Mouse (Mus musculus) liver, adult 2 months (tissue): ENCODE results near the gene Gnpat. TPM values are rescaled to one million over a fixed set of nuclear protein-coding genes. Genes with fewer than 3 reads are reported as not detected.
"Not testable (repeated sequence)": the region's sequence is repeated elsewhere in the genome, so short reads cannot be mapped to it uniquely, and the experiment has no call there.

Experiments used
- DNase-seq: peaks from one replicate; pipeline ENCODE4 v3.0.0-alpha.2; 2011; ENCODE audit warnings: low read depth, low spot score; ENCODE audit errors: extremely low read depth
- H3K27ac ChIP-seq: fragments of 200-500 bp; replicated peaks from 2 replicates; pipeline ENCODE4 v1.5.1; 2012; ENCODE audit warnings: low read depth, mild to moderate bottlenecking, control low read depth, inconsistent platforms, low read length; ENCODE audit not compliant: insufficient read depth
- H3K27me3 ChIP-seq: fragments of 200-500 bp; 2 replicates; pipeline ENCODE4 v1.6.1; 2012; ENCODE audit warnings: mild to moderate bottlenecking, moderate library complexity, low read length, inconsistent platforms; ENCODE audit not compliant: control insufficient read depth, insufficient read depth
- H3K36me3 ChIP-seq: fragments of 200-500 bp; 2 replicates; pipeline ENCODE4 v1.6.1; 2012; ENCODE audit warnings: low read length, inconsistent platforms; ENCODE audit not compliant: control insufficient read depth, insufficient read depth
- H3K4me1 ChIP-seq: fragments of 200-500 bp; 2 replicates; pipeline ENCODE4 v1.6.1; 2011; ENCODE audit warnings: low read length; ENCODE audit not compliant: control insufficient read depth, insufficient read depth
- H3K4me3 ChIP-seq: fragments of 200-500 bp; 2 replicates; pipeline ENCODE4 v1.5.1; 2011; ENCODE audit warnings: low read depth, mild to moderate bottlenecking, control low read depth, low read length, moderate library complexity; ENCODE audit not compliant: insufficient read depth
- H3K79me2 ChIP-seq: fragments of 200-500 bp; 2 replicates; pipeline ENCODE4 v1.6.1; 2012; ENCODE audit warnings: inconsistent platforms, mild to moderate bottlenecking, low read length, moderate library complexity; ENCODE audit not compliant: control insufficient read depth, insufficient read depth
- H3K9ac ChIP-seq: fragments of 200-500 bp; 2 replicates; pipeline ENCODE4 v1.6.1; 2012; ENCODE audit warnings: low read depth, mild to moderate bottlenecking, control low read depth, inconsistent platforms, low read length
- CTCF ChIP-seq: fragments of 200-500 bp; IDR thresholded peaks from 2 replicates; pipeline ENCODE4 v1.5.1; 2011; ENCODE audit warnings: low read depth, low read length, control low read depth
- POLR2A ChIP-seq: fragments of 200-500 bp; IDR thresholded peaks from 2 replicates; pipeline ENCODE4 v1.6.1; 2011; ENCODE audit warnings: low read length, control low read depth; ENCODE audit not compliant: insufficient read depth; ENCODE audit errors: extremely low read depth
- WGBS: fragments of 180-500 bp; shearing (Covaris S2); methylation state at CpG from one replicate; pipeline ENCODE4 v1.1.7; 2018; 5-methylcytosine and 5-hydroxymethylcytosine counted together
- polyA plus RNA-seq: library from polyadenylated mRNA; depleted of rRNA; stranded (reverse); fragments of >200 nt; gene quantifications from 2 replicates; pipeline ENCODE4 v1.2.3, GENCODE M21; 2012
- total RNA-seq: library from RNA; depleted of rRNA; stranded (reverse); fragments of >200 nt; gene quantifications from 2 replicates; pipeline ENCODE4 v1.2.3, GENCODE M21; 2014

Gene Gnpat
- total and polyA plus RNA-seq, 2 experiments: 25.0 to 28.7 TPM

- Histone ChIP-seq H3K4me1 (peaks cover 3% of the 10 kb centered on the region; the same call in 1 of the 2 replicates), H3K4me3 (no peak overlapping the region), H3K79me2 (no peaks in the 10 kb centered on the region), H3K27ac (no peak overlapping the region), H3K9ac (no peak overlapping the region), H3K27me3 (no peaks in the 10 kb centered on the region), H3K36me3 (peaks cover 16% of the 10 kb centered on the region)
- TF ChIP-seq POLR2A (no peak), CTCF (no peak)
- no peak for DNase-seq
- 88% methylated on average over 2 of the region's 2 CpGs for WGBS
Observed at GRCm38 (mm10) chr8:124837956-124838355, 24.9 kb upstream of the Gnpat start.

GRCm38 (mm10) chr8:124839371-124839770 is 23.5 kb upstream of the Gnpat start:
- Histone ChIP-seq H3K27ac (no peak overlapping the region), H3K36me3 (peaks cover 16% of the 10 kb centered on the region), H3K4me1 (peaks cover 12% of the 10 kb centered on the region), H3K79me2 (0 out of 2 replicates have a peak, but pooled peaks cover 3% of the 10 kb centered on the region), H3K27me3 (no peaks in the 10 kb centered on the region), H3K9ac (no peak overlapping the region), H3K4me3 (no peak overlapping the region)
- 84% methylated on average over 10 of the region's 10 CpGs for WGBS
- TF ChIP-seq POLR2A (no peak), CTCF (no peak)
- no peak for DNase-seq

- TF ChIP-seq POLR2A: no peak
- 0 out of 2 replicates have a peak, but pooled peaks cover 4% of the 10 kb centered on the region for H3K79me2 ChIP-seq
- H3K27ac ChIP-seq: no peak overlapping the region
- H3K36me3 ChIP-seq: peaks cover 16% of the 10 kb centered on the region
- peak; percentile 92 for DNase-seq
- WGBS: 27% methylated on average over 7 of the region's 7 CpGs
- H3K9ac ChIP-seq: no peak overlapping the region
- no peak overlapping the region for H3K4me3 ChIP-seq
- no peaks in the 10 kb centered on the region for H3K27me3 ChIP-seq
- peaks cover 21% of the 10 kb centered on the region for H3K4me1 ChIP-seq
Observed at GRCm38 (mm10) chr8:124840900-124841299, 21.9 kb upstream of the Gnpat start.

- peaks cover 21% of the 10 kb centered on the region for H3K4me1 ChIP-seq
- 86% methylated on average over 10 of the region's 10 CpGs for WGBS
Observed at GRCm38 (mm10) chr8:124841775-124842174, 21.1 kb upstream of the Gnpat start.

GRCm38 (mm10) chr8:124842929-124843328 is 19.9 kb upstream of the Gnpat start:
- 17% methylated on average over 1 of the region's 1 CpGs for WGBS
- not testable (repeated sequence) for H3K27ac ChIP-seq

More at GRCm38 (mm10) chr8:124841775-124842174, 21.1 kb upstream of the Gnpat start:
- no peaks in the 10 kb centered on the region for H3K27me3 ChIP-seq
- H3K9ac ChIP-seq: no peak overlapping the region
- no peak for DNase-seq
- H3K79me2 ChIP-seq: 0 out of 2 replicates have a peak, but pooled peaks cover 4% of the 10 kb centered on the region
- no peak for TF ChIP-seq CTCF
- TF ChIP-seq POLR2A: no peak
- H3K36me3 ChIP-seq: peaks cover 16% of the 10 kb centered on the region
- H3K27ac ChIP-seq: no peak overlapping the region
- no peak overlapping the region for H3K4me3 ChIP-seq

GRCm38 (mm10) chr8:124845131-124845530 is 17.7 kb upstream of the Gnpat start:
- 0 out of 2 replicates have a peak, but pooled peaks cover 4% of the 10 kb centered on the region for H3K79me2 ChIP-seq
- no peaks in the 10 kb centered on the region for H3K27me3 ChIP-seq
- peaks cover 5% of the 10 kb centered on the region for H3K36me3 ChIP-seq
- no peak for TF ChIP-seq CTCF
- TF ChIP-seq POLR2A: no peak
- WGBS: 16% methylated on average over 3 of the region's 3 CpGs
- peaks cover 21% of the 10 kb centered on the region for H3K4me1 ChIP-seq
- peak; percentile 88 for DNase-seq
- no peak overlapping the region for H3K9ac ChIP-seq
- H3K4me3 ChIP-seq: no peak overlapping the region
- peak overlapping the region; percentile 21 for H3K27ac ChIP-seq

More at GRCm38 (mm10) chr8:124842929-124843328, 19.9 kb upstream of the Gnpat start:
- H3K4me3 ChIP-seq, H3K9ac ChIP-seq, DNase-seq, H3K79me2 ChIP-seq, H3K27me3 ChIP-seq: not testable (repeated sequence)
- H3K36me3 ChIP-seq: peaks cover 16% of the 10 kb centered on the region
- H3K4me1 ChIP-seq: peaks cover 21% of the 10 kb centered on the region
